Mouse (Mus musculus) intestine, embryonic 14.5 days (tissue): ENCODE results near the gene Arfgap2. TPM values are rescaled to one million over a fixed set of nuclear protein-coding genes. Genes with fewer than 3 reads are reported as not detected.

Experiments used
- polyA plus RNA-seq: library from polyadenylated mRNA; unstranded; fragments of >200 nt; fragmentation: Nextera tagmentation; extraction: Ambion mirVana; gene quantifications from 2 replicates; pipeline ENCODE4 v1.2.1, GENCODE M21; 2014

Arfgap2 gene
- polyA plus RNA-seq, 1 experiment from 2014 or later = 72.4 TPM

Other genes with a start within 250 kb of the Arfgap2 start
- 0.55 and 1.5 TPM in 2 replicates for gene Rapsn, start 229.4 kb upstream of the Arfgap2 start, polyA plus RNA-seq
- 280 and 322 TPM in 2 replicates for gene Psmc3, start 211.0 kb upstream of the Arfgap2 start, polyA plus RNA-seq
- gene Slc39a13, start 194.6 kb upstream of the Arfgap2 start, polyA plus RNA-seq = 29.7 and 32.3 TPM in 2 replicates
- gene Spi1, start 182.6 kb upstream of the Arfgap2 start, polyA plus RNA-seq = 5.3 and 6.9 TPM in 2 replicates
- not detected in 2 replicates for gene Mybpc3, start 146.8 kb upstream of the Arfgap2 start, polyA plus RNA-seq
- gene Madd, start 81.1 kb upstream of the Arfgap2 start, polyA plus RNA-seq = 8.7 and 9.6 TPM in 2 replicates
- 4.2 and 4.9 TPM in 2 replicates for gene Nr1h3, start 62.1 kb upstream of the Arfgap2 start, polyA plus RNA-seq
- 26.1 and 31.9 TPM in 2 replicates for gene Acp2, start 62.1 kb upstream of the Arfgap2 start, polyA plus RNA-seq
- 16.3 and 22.2 TPM in 2 replicates for gene Ddb2, start 28.0 kb upstream of the Arfgap2 start, polyA plus RNA-seq
- 25.1 and 25.5 TPM in 2 replicates for gene Pacsin3, start 9.0 kb upstream of the Arfgap2 start, polyA plus RNA-seq
- gene 1110051M20Rik, start 179.7 kb downstream of the Arfgap2 start, polyA plus RNA-seq = 53.1 and 64.5 TPM in 2 replicates
- 7.8 and 8.5 TPM in 2 replicates for gene Lrp4, start 192.5 kb downstream of the Arfgap2 start, polyA plus RNA-seq